Mouse (Mus musculus) left cerebral cortex, postnatal 36 days (tissue): ENCODE data around the gene Prss46. TPM values are rescaled to one million over a fixed set of nuclear protein-coding genes. Genes with fewer than 3 reads are reported as not detected.

Source experiments
- DNase-seq, 2 experiments: peaks; one replicate each; pipeline ENCODE4 v3.0.0; 2021 to 2022; ENCODE audit warnings: low spot score in 2 of 2, mixed read lengths in 1 of 2
- intact Hi-C: fragments of 180-260 bp; cut with DNase I; formaldehyde crosslinking; loops from one replicate; pipeline ENCODE4 v1.15.1; 2025
- total RNA-seq, 2 experiments: library from RNA; stranded (reverse); gene quantifications; 2 replicates each; pipeline ENCODE4 v1.2.3; 2021

Prss46 gene
- total RNA-seq, 2 experiments from 2014 or later = not detected

GRCm38 (mm10) chr9:110857781-110858472, 13.6 kb downstream of the Prss46 start, which contains the start of gene Prss50:
Gene Prss50, plus strand, starts transcription at chr9:110857967.
- no peak for DNase-seq
- intact Hi-C loops = no loop called here

- intact Hi-C loops = no loop called here
- no peak for DNase-seq
These were observed 14.2 kb downstream of the Prss46 start for GRCm38 (mm10) chr9:110858523-110858922.

GRCm38 (mm10) chr9:110858967-110859596, 14.8 kb downstream of the Prss46 start:
- no peak for DNase-seq
- intact Hi-C loops = no loop called here

GRCm38 (mm10) chr9:110871030-110871429, 26.7 kb downstream of the Prss46 start:
- DNase-seq = peak; percentile 42 to 64
- intact Hi-C loops = loop anchor here (2.0 to 5.0 kb wide), 3 partner anchors 89 to 459 kb away; no protein-coding TSS in a partner anchor

- intact Hi-C loops = loop anchor here (5.0 kb wide), 2 partner anchors 92 to 462 kb away; no protein-coding TSS in a partner anchor
- no peak for DNase-seq
These were observed 29.7 kb downstream of the Prss46 start for GRCm38 (mm10) chr9:110873681-110874659.

- DNase-seq = no peak
- intact Hi-C loops = loop anchor here (5.0 kb wide), 2 partner anchors 92 to 462 kb away; no protein-coding TSS in a partner anchor
These were observed 30.4 kb downstream of the Prss46 start for GRCm38 (mm10) chr9:110874660-110875191.

GRCm38 (mm10) chr9:110875288-110875695, 31.0 kb downstream of the Prss46 start:
- intact Hi-C loops = no loop called here
- DNase-seq = no peak

GRCm38 (mm10) chr9:110877353-110877752, 33.0 kb downstream of the Prss46 start:
- no peak for DNase-seq
- intact Hi-C loops = no loop called here

- intact Hi-C loops = no loop called here
These were observed 33.6 kb downstream of the Prss46 start for GRCm38 (mm10) chr9:110877888-110878287.

GRCm38 (mm10) chr9:110879191-110879920, 35.0 kb downstream of the Prss46 start, which contains the start of gene Als2cl:
Gene Als2cl, plus strand, starts transcription at chr9:110879870.
- intact Hi-C loops = no loop called here
- DNase-seq = peak in 1 of 2 experiments; percentile 18

More at GRCm38 (mm10) chr9:110877888-110878287, 33.6 kb downstream of the Prss46 start:
- no peak for DNase-seq

GRCm38 (mm10) chr9:110879998-110880561, 35.8 kb downstream of the Prss46 start, which contains the start of gene Tmie:
Gene Tmie, minus strand, starts transcription at chr9:110880113.
- intact Hi-C loops = no loop called here
- peak in 1 of 2 experiments; percentile 22 for DNase-seq

GRCm38 (mm10) chr9:110880772-110881171, 36.5 kb downstream of the Prss46 start:
- no peak for DNase-seq
- intact Hi-C loops = no loop called here

GRCm38 (mm10) chr9:110881953-110882352, 37.6 kb downstream of the Prss46 start:
- no peak for DNase-seq
- intact Hi-C loops = no loop called here

GRCm38 (mm10) chr9:110887388-110888303, 43.3 kb downstream of the Prss46 start:
- intact Hi-C loops = no loop called here

GRCm38 (mm10) chr9:110888935-110889334, 44.6 kb downstream of the Prss46 start:
- intact Hi-C loops = no loop called here
- DNase-seq = no peak

More at GRCm38 (mm10) chr9:110887388-110888303, 43.3 kb downstream of the Prss46 start:
- no peak for DNase-seq

GRCm38 (mm10) chr9:110890026-110890783, 45.9 kb downstream of the Prss46 start:
- no peak for DNase-seq
- intact Hi-C loops = no loop called here
